Mouse (Mus musculus): ENCODE results near the gene Olfr700. TPM values are rescaled to one million over a fixed set of nuclear protein-coding genes. Genes with fewer than 3 reads are reported as not detected.

Olfr700 gene
- not detected in 2 replicates for polyA plus RNA-seq (2012)

DNA sequence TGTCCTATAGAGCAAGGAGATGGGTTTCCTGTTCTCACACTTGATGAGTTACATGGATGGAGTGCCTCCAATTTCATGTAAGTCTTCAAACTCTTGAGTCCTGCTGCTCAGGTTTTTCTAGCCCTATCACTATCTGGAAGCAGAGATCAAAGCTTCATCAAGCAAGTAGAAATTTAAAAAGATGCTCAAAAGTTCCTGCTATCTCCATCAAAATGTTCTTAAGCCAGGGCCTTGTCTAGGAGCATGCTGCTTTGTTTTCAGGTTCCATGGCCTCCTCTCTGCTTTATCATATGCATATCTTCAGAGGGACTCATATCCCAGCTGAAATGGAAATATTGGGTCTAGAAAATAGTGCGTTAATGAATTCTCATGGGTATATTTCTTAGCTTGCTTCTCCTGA is at the start of gene Olfr700:
TSS of gene Olfr700 (minus strand) at position 101 of the 400 bp plus-strand sequence.

GRCm38 (mm10) chr7:106843060-106843459 is 34.4 kb upstream of the Olfr700 start, which contains the start of gene Olfr703:
TSS of gene Olfr703 (plus strand) at chr7:106843360.

GRCm38 (mm10) chr7:106833793-106834192 is 25.2 kb upstream of the Olfr700 start, which contains the start of gene Olfr702:
TSS of gene Olfr702 (minus strand) at chr7:106833893.

DNA sequence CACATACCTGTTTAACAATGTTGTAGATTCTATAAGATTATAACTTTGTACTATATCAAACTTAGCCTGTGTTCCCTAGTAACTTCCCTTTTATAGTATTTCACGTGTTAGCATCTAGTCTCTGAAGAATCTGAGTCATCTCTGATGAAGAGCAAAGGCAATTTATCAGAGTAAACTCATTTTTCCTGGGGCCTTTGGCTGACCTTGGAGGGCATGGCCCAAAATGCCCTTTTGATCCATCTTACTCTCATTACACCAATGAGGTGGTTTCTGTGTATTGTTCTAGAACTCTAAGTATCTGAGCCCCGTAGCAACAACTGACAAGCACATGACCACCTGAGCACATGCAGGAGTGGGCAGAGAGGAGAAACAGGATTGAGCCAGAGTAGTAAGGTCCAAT is 5.2 kb upstream of the Olfr700 start, which contains the start of gene Olfr701:
TSS of gene Olfr701 (plus strand) at position 301 of the 400 bp plus-strand sequence.

GRCm38 (mm10) chr7:106793098-106793497 is 15.5 kb downstream of the Olfr700 start, which contains the start of gene Olfr699:
TSS of gene Olfr699 (minus strand) at chr7:106793198.

Other genes starting within 250 kb of the Olfr700 start
- gene Olfr693, start 128.2 kb downstream of the Olfr700 start, polyA plus RNA-seq (2012) = not detected in 2 replicates
- not detected in 2 replicates for gene Olfr694, start 117.0 kb downstream of the Olfr700 start, polyA plus RNA-seq (2012)
- gene Olfr695, start 92.4 kb downstream of the Olfr700 start, polyA plus RNA-seq (2012) = not detected in 2 replicates
- not detected in 2 replicates for gene Olfr697, start 66.4 kb downstream of the Olfr700 start, polyA plus RNA-seq (2012)
- gene Olfr698, start 53.4 kb downstream of the Olfr700 start, polyA plus RNA-seq (2012) = not detected in 2 replicates
- 0.18 TPM in 1 of 2 replicates, not detected in the other for gene Olfr699, start 15.6 kb downstream of the Olfr700 start, polyA plus RNA-seq (2012)
- gene Olfr701, start 5.3 kb upstream of the Olfr700 start, polyA plus RNA-seq (2012) = not detected in 2 replicates
- not detected in 2 replicates for gene Olfr702, start 25.1 kb upstream of the Olfr700 start, polyA plus RNA-seq (2012)
- gene Olfr703, start 34.5 kb upstream of the Olfr700 start, polyA plus RNA-seq (2012) = not detected in 2 replicates
- gene Olfr704, start 54.4 kb upstream of the Olfr700 start, polyA plus RNA-seq (2012) = not detected in 2 replicates
- not detected in 2 replicates for gene Olfr705, start 68.1 kb upstream of the Olfr700 start, polyA plus RNA-seq (2012)
- not detected in 2 replicates for gene Olfr706, start 79.3 kb upstream of the Olfr700 start, polyA plus RNA-seq (2012)
- not detected in 2 replicates for gene Olfr707, start 92.4 kb upstream of the Olfr700 start, polyA plus RNA-seq (2012)
- gene Olfr1532-ps1, start 99.2 kb upstream of the Olfr700 start, polyA plus RNA-seq (2012) = not detected in 2 replicates
- gene Olfr709-ps1, start 123.4 kb upstream of the Olfr700 start, polyA plus RNA-seq (2012) = not detected in 2 replicates
- gene Olfr710, start 139.5 kb upstream of the Olfr700 start, polyA plus RNA-seq (2012) = not detected in 2 replicates
- not detected in 2 replicates for gene Olfr6, start 155.1 kb upstream of the Olfr700 start, polyA plus RNA-seq (2012)
- not detected in 2 replicates for gene Olfr711, start 166.6 kb upstream of the Olfr700 start, polyA plus RNA-seq (2012)
- gene Olfr2, start 197.2 kb upstream of the Olfr700 start, polyA plus RNA-seq (2012) = 0.10 and 0.13 TPM in 2 replicates
- 0.01 TPM in 1 of 2 replicates, not detected in the other for gene Olfr713, start 222.3 kb upstream of the Olfr700 start, polyA plus RNA-seq (2012)